Mouse (Mus musculus): ENCODE results near the gene Nploc4. TPM values are rescaled to one million over a fixed set of nuclear protein-coding genes. Genes with fewer than 3 reads are reported as not detected.

The Nploc4 gene
- polyA plus RNA-seq, 1 experiment from 2014 or later = 37.4 TPM

DNA sequence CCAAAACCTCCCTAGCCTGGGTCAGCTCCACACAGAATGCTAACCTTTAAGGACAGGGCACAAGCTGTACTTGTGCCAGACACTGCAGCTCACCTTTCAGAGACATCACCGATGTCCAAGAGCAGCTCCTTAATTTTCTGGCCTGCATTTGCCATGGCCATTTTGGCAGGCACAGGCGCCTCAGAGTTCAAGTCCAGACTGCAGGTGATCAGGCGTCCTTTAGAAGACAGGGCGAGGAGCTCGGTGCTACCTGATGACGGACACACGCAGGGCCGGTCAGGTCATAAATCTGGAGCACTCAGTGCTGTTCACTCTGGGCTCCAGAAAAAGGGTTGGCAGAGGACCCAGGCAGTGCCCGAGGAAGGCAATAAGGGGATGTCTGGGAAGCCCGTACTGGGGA lies 62.2 kb downstream of the Nploc4 start:
- Histone ChIP-seq H3K4me1 (replicated peaks; ENCODE audit: control insufficient read depth, insufficient read depth, low read length) (peaks cover 25% of the 10 kb centered on the region), H3K9ac (no peak overlapping the region), H3K4me3 (replicated peaks; ENCODE audit: low read length) (no peak overlapping the region), H3K9me3 (ENCODE audit: control insufficient read depth, low read length) (no peaks in the 10 kb centered on the region), H3K4me2 (replicated peaks) (no peak overlapping the region), H3K36me3 (replicated peaks; ENCODE audit: control insufficient read depth, insufficient read depth) (peaks cover 68% of the 10 kb centered on the region), H3K27ac (no peak overlapping the region), H3K27me3 (ENCODE audit: control insufficient read depth, insufficient read depth, low read length) (no peaks in the 10 kb centered on the region)
- DNase-seq (ENCODE audit: low spot score) (no peak), ATAC-seq (ENCODE audit: low FRiP score) (no peak)
- WGBS = 95% methylated on average over 10 of the region's 10 CpGs

DNA sequence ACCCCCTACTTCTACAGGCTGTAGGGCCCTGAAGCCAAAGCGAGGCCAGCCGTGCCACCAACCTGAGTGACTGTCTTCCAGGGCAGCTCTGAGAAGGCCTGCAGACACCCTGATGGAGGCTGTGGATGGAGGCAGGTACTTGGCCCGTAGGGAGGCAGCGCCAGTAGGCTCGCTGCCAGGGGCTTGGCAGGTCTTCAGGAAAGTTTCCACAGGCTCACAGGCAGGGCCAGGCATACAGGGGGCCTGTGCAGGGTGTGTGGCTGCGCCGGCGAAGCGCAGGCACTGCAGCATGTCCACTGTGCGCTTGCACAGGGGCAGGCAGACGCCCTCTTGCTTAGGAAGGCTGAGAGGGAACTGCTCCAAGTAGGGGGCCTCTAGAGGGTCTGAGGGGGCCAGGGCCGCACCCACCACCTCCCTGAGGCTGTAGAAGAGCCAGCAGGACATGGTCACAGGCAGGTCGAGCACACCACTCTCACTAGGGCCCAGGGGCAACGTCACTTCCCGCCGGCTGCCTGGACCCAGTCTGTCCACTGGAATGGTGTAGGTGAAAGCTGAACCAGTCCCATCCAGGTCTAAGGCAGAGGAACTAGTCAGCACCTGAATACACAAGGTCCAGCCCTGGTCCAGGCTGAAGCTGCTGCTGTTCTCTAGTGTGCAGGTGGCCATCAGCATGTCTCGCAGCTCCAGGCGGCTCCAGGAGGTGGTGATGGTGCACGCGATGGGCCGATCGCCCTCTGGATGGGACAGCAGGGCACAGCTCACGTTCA lies 63.5 kb downstream of the Nploc4 start:
- H3K9me3 ChIP-seq (ENCODE audit: control insufficient read depth, low read length) = no peaks in the 10 kb centered on the region
- ATAC-seq (ENCODE audit: low FRiP score) (no peak), DNase-seq (ENCODE audit: low spot score) (no peak)
- H3K4me3 ChIP-seq (replicated peaks; ENCODE audit: low read length) = no peak overlapping the region
- H3K9ac ChIP-seq = 0 out of 2 replicates have a peak overlapping the region, but pooled peaks have one; percentile 11
- H3K27ac ChIP-seq = no peak overlapping the region
- no peaks in the 10 kb centered on the region for H3K27me3 ChIP-seq (ENCODE audit: control insufficient read depth, insufficient read depth, low read length)
- WGBS = 92% methylated on average over 23 of the region's 23 CpGs
- H3K4me1 ChIP-seq (replicated peaks; ENCODE audit: control insufficient read depth, insufficient read depth, low read length) = peaks cover 21% of the 10 kb centered on the region
- H3K4me2 ChIP-seq (replicated peaks) = no peak overlapping the region
- H3K36me3 ChIP-seq (replicated peaks; ENCODE audit: control insufficient read depth, insufficient read depth) = peaks cover 77% of the 10 kb centered on the region

DNA sequence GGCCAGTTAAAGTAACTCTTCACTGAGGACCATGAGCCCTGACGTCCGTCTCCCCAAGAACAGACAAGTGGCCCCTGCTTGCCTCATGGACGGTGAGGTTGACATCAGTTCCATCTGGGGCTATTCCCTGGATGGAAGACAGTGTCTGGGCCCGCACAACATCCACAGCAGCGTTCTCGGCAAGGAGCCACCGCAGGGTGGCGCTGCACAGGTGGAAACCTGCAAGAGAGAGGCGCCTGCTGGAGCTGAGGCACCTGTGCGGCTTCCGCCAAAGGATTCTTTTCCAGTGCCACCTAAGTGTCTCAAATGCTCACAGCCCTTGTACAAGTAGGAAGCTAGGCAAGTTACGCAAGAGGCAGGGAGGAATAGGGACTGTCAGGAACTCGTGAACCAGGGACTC lies 64.5 kb downstream of the Nploc4 start:
- Histone ChIP-seq H3K9ac (no peak overlapping the region), H3K36me3 (replicated peaks; ENCODE audit: control insufficient read depth, insufficient read depth) (peaks cover 87% of the 10 kb centered on the region), H3K27me3 (ENCODE audit: control insufficient read depth, insufficient read depth, low read length) (no peaks in the 10 kb centered on the region), H3K4me2 (replicated peaks) (no peak overlapping the region), H3K9me3 (ENCODE audit: control insufficient read depth, low read length) (no peaks in the 10 kb centered on the region), H3K4me1 (replicated peaks; ENCODE audit: control insufficient read depth, insufficient read depth, low read length) (peaks cover 16% of the 10 kb centered on the region), H3K27ac (no peak overlapping the region), H3K4me3 (replicated peaks; ENCODE audit: low read length) (no peak overlapping the region)
- ATAC-seq (ENCODE audit: low FRiP score) = no peak
- WGBS = 65% methylated on average over 13 of the region's 13 CpGs
- no peak for DNase-seq (ENCODE audit: low spot score)

DNA sequence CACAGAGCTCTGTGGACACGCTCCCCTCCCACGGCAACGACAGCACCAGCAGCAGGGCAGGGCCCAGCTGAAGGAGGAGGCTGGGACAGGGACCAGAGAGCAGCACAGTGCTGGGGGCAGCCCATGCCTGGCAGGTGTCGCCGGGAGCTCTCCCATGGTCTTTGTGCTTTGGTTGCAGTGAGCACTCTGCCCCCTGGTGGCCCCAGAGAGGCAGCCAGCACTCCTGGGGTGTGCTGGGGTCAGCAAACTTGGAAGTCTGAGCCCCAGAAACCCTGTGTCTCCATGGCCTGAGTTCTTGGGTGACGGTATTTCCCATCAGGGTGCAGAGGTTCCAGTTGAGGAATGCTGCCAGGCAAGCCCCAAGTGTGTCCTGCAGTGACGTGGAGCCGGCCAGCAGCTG lies 67.9 kb downstream of the Nploc4 start:
- WGBS = 33% methylated on average over 8 of the region's 8 CpGs
- H3K9me3 ChIP-seq (ENCODE audit: control insufficient read depth, low read length) = no peaks in the 10 kb centered on the region
- ATAC-seq (ENCODE audit: low FRiP score) (peak; percentile 34; the same call in 1 of the 2 replicates), DNase-seq (ENCODE audit: low spot score) (no peak)
- no peak overlapping the region for H3K4me2 ChIP-seq (replicated peaks)
- H3K27me3 ChIP-seq (ENCODE audit: control insufficient read depth, insufficient read depth, low read length) = no peaks in the 10 kb centered on the region
- H3K9ac ChIP-seq = no peak overlapping the region
- no peak overlapping the region for H3K4me3 ChIP-seq (replicated peaks; ENCODE audit: low read length)
- H3K27ac ChIP-seq = no peak overlapping the region
- peaks cover 62% of the 10 kb centered on the region for H3K36me3 ChIP-seq (replicated peaks; ENCODE audit: control insufficient read depth, insufficient read depth)
- H3K4me1 ChIP-seq (replicated peaks; ENCODE audit: control insufficient read depth, insufficient read depth, low read length) = peaks cover 14% of the 10 kb centered on the region

DNA sequence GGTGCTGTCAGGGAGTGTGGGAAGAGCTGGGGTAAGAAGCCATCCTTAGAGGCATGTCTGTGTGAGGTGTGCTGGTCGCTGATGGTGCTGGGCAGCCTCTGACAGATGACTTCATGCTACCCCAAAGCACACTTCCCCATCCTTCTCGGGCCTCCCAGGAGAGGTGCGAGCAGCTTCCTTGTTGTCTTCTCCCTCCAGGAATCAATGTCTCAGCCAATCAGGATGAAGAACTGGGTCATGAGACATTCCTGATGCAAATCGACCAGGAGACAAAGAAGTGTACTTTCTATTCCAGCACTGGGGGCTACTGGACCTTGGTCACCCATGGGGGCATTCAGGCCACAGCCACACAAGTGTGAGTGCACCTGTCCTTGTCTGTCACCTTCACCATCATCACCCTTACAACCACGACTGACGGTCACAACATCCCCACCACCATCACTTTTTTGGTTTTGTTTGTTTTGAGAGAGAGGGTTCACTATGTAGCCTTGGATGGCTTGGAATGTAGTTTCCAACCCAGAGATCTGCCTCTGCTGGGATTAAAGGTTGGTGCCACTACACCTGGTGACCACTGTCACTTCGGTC lies 71.0 kb downstream of the Nploc4 start:
- peaks cover 14% of the 10 kb centered on the region for H3K4me1 ChIP-seq (replicated peaks; ENCODE audit: control insufficient read depth, insufficient read depth, low read length)
- no peaks in the 10 kb centered on the region for H3K9me3 ChIP-seq (ENCODE audit: control insufficient read depth, low read length)
- no peak overlapping the region for H3K4me3 ChIP-seq (replicated peaks; ENCODE audit: low read length)
- no peaks in the 10 kb centered on the region for H3K27me3 ChIP-seq (ENCODE audit: control insufficient read depth, insufficient read depth, low read length)
- no peak for ATAC-seq (ENCODE audit: low FRiP score)
- peaks cover 31% of the 10 kb centered on the region for H3K36me3 ChIP-seq (replicated peaks; ENCODE audit: control insufficient read depth, insufficient read depth)
- no peak overlapping the region for H3K27ac ChIP-seq
- 31% methylated on average over 7 of the region's 7 CpGs for WGBS
- no peak overlapping the region for H3K4me2 ChIP-seq (replicated peaks)
- DNase-seq (ENCODE audit: low spot score) = no peak
- H3K9ac ChIP-seq = peak overlapping the region; percentile 26; the same call in 1 of the 2 replicates

DNA sequence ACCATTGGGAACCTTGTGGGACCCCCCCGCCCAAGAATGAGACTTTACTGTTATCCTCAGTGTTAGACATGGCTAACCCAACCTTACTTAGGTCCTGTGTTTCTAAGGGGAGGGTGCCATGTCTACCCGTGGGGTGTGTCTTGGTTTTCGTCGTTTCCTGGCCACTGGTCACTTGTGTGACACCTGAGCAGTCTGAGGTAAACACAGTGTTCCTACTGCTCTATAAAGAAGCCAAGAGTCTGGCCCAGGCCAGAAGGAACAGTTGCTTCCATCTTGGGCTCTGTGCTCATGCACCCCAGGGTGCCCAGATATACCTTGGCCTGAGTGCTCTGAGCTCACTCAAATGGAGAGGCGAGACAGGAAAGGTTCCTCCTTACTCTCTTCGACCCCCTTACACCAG lies 74.6 kb downstream of the Nploc4 start:
- no peak overlapping the region for H3K9ac ChIP-seq
- ATAC-seq (ENCODE audit: low FRiP score) = no peak
- H3K27ac ChIP-seq = no peak overlapping the region
- H3K27me3 ChIP-seq (ENCODE audit: control insufficient read depth, insufficient read depth, low read length) = no peaks in the 10 kb centered on the region
- peaks cover 39% of the 10 kb centered on the region for H3K4me1 ChIP-seq (replicated peaks; ENCODE audit: control insufficient read depth, insufficient read depth, low read length)
- 86% methylated on average over 6 of the region's 6 CpGs for WGBS
- H3K4me2 ChIP-seq (replicated peaks) = no peak overlapping the region
- no peak overlapping the region for H3K4me3 ChIP-seq (replicated peaks; ENCODE audit: low read length)
- H3K36me3 ChIP-seq (replicated peaks; ENCODE audit: control insufficient read depth, insufficient read depth) = no peaks in the 10 kb centered on the region
- no peak for DNase-seq (ENCODE audit: low spot score)
- H3K9me3 ChIP-seq (ENCODE audit: control insufficient read depth, low read length) = no peaks in the 10 kb centered on the region

DNA sequence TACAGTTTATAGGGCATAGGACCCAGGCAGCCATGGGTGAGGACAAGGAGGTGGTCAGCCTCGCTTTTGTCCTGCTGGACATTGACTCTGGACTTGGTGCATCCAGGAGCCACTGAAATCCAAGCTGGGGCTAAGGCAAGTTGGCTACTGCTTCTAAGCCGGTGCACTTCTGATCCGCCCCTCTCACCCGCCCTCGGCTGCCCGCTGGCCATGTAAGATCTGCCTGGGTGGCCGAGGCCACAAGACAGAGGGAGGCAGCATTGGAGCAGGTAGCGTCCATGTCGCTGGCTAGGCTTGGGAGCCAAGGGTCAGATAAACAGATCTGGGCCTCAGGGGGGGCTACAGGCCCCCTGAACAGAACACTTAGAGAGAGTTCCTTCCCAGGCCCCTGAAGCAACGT lies 76.2 kb downstream of the Nploc4 start, which contains the start of gene Fscn2:
TSS of gene Fscn2 (plus strand) at position 240 of the 400 bp plus-strand sequence.
- WGBS = 83% methylated on average over 10 of the region's 10 CpGs
- Histone ChIP-seq H3K36me3 (replicated peaks; ENCODE audit: control insufficient read depth, insufficient read depth) (no peaks in the 10 kb centered on the region), H3K4me2 (replicated peaks) (no peak within 1 kb of the TSS)

DNA sequence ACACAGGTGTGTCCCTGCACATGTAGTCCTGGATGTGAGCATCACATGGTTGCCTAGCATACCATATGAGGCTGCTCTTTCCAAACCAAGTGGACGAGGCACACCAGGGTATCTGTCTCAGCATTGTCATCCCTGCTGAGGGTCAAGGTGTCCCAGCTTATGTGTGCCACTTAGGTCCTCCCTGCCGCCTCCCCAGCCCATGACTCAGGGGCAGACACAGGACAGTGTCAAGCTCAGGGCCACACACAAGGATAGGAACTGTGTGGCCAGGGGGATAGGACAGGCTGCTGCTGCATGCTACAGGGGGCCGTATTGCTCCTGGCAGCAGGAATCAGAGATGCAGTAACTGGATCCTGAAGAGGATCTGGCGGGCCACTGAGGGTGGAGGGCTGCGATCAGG lies 76.8 kb downstream of the Nploc4 start:
- Histone ChIP-seq H3K9ac (no peak overlapping the region), H3K36me3 (replicated peaks; ENCODE audit: control insufficient read depth, insufficient read depth) (no peaks in the 10 kb centered on the region), H3K27ac (no peak overlapping the region), H3K4me3 (replicated peaks; ENCODE audit: low read length) (no peak overlapping the region), H3K27me3 (ENCODE audit: control insufficient read depth, insufficient read depth, low read length) (no peaks in the 10 kb centered on the region), H3K4me1 (replicated peaks; ENCODE audit: control insufficient read depth, insufficient read depth, low read length) (peaks cover 33% of the 10 kb centered on the region), H3K4me2 (replicated peaks) (no peak overlapping the region), H3K9me3 (ENCODE audit: control insufficient read depth, low read length) (no peaks in the 10 kb centered on the region)
- DNase-seq (ENCODE audit: low spot score) = no peak
- WGBS = 76% methylated on average over 5 of the region's 5 CpGs
- no peak for ATAC-seq (ENCODE audit: low FRiP score)

More for the DNA sequence above, 76.2 kb downstream of the Nploc4 start, which contains the start of gene Fscn2:
- Histone ChIP-seq H3K4me3 (replicated peaks; ENCODE audit: low read length) (no peak within 1 kb of the TSS), H3K4me1 (replicated peaks; ENCODE audit: control insufficient read depth, insufficient read depth, low read length) (peaks cover 38% of the 10 kb centered on the region), H3K27ac (no peak within 1 kb of the TSS), H3K9me3 (ENCODE audit: control insufficient read depth, low read length) (no peaks in the 10 kb centered on the region), H3K9ac (no peak within 1 kb of the TSS), H3K27me3 (ENCODE audit: control insufficient read depth, insufficient read depth, low read length) (no peaks in the 10 kb centered on the region)
- ATAC-seq (ENCODE audit: low FRiP score) (no peak), DNase-seq (ENCODE audit: low spot score) (no peak)

DNA sequence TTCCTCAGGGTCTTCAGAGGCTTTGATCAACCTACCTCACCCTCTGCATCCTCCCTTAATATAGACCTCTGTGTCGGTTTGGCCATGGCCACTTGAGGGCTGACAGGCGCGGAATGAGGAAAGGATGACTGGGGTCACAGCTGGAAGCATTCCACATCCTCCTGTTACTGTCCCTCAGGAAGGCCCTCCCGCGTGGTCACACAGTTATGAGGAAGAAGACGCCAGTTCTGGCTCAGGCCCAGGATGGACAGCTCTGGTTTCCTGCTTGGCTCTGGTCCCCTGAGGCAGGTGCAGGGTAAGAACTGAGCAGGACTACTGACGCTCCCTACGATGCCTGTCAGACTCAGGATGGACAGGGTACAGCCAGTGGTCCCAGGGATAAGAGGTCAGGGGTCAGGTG lies 77.4 kb downstream of the Nploc4 start:
- ATAC-seq (ENCODE audit: low FRiP score) = no peak
- 57% methylated on average over 8 of the region's 8 CpGs for WGBS
- no peak overlapping the region for H3K4me3 ChIP-seq (replicated peaks; ENCODE audit: low read length)
- no peak for DNase-seq (ENCODE audit: low spot score)
- H3K9ac ChIP-seq = no peak overlapping the region
- H3K36me3 ChIP-seq (replicated peaks; ENCODE audit: control insufficient read depth, insufficient read depth) = no peaks in the 10 kb centered on the region
- no peaks in the 10 kb centered on the region for H3K27me3 ChIP-seq (ENCODE audit: control insufficient read depth, insufficient read depth, low read length)
- H3K9me3 ChIP-seq (ENCODE audit: control insufficient read depth, low read length) = no peaks in the 10 kb centered on the region
- H3K4me2 ChIP-seq (replicated peaks) = no peak overlapping the region
- no peak overlapping the region for H3K27ac ChIP-seq
- peaks cover 32% of the 10 kb centered on the region for H3K4me1 ChIP-seq (replicated peaks; ENCODE audit: control insufficient read depth, insufficient read depth, low read length)
